Mouse (Mus musculus): ENCODE results near the gene Mmab.

The Mmab gene

DNA sequence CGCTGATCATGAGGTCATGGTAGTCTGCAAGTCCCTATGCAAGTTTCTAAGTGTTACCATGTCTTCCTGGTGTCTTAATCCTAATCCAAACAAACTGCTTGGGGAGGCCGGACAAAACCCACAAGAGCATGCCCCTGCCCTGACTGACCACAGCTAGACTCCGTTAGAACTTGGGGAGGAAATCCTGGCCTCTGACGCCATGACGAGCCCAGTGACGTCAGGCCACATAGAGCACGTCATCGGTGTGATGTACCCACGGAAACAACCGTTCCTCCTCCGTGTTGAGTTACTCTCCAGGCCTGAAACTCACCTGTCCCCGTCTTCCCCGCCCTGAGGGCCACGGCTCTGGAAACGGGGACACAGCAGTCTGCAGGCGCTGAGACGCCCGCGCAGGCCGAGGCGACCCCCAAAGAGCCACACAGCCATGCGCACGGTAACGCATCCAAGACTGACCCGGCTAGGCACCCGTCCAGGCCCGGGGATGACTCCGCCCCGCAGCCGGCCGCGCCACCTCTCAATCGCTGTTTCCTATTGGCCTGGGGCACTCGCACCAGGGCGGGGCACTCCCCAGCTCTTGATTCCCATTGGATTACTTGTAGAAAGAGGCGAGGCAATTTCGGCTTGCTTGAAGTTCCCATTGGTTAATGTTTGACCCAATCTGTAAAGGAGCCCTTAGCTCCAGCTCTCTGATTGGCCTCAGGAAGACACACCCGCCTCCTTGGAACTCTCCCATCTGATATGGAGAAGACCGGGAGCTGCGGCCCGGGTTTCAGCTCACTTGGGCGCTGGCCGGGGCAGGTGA, at the start of gene Mmab, which contains the start of gene Mvk:
Mmab (minus strand) TSS at position 495 of the 802 bp plus-strand sequence.
Mvk (plus strand) TSS at position 704 of the 802 bp plus-strand sequence.
- in situ Hi-C loops (cut with MboI, MseI): no loop called here

- in situ Hi-C loops (cut with MboI, MseI): no loop called here
Observed at GRCm38 (mm10) chr5:114490241-114490640, 46.4 kb upstream of the Mmab start.

GRCm38 (mm10) chr5:114489570-114489969, 45.7 kb upstream of the Mmab start:
- in situ Hi-C loops (cut with MboI, MseI): no loop called here

- in situ Hi-C loops (cut with MboI, MseI): no loop called here
Observed at GRCm38 (mm10) chr5:114485685-114486084, 41.8 kb upstream of the Mmab start.

DNA sequence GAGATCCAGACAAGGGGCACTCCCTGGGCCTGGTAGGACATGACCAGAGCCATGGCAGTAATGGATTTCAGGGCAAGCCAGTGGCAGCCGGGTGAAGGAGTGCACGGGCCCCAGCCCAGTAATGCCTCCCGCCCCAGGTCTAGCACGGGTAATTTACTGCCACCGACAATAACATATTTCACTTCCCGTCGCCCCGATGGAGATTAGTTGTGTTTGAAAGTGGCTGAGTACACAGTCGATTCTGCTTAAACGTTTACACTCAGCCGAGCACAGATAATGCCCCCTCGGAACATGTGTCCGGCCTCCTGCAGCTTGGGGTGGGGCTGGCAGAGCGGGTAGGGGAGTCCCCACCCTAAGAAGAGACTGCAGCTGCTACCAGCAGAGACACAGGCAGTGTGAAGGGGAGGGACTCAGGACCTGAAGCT, 38.7 kb upstream of the Mmab start:
- in situ Hi-C loops (cut with MboI, MseI): no loop called here

- in situ Hi-C loops (cut with MboI, MseI): no loop called here
Observed at GRCm38 (mm10) chr5:114478267-114478666, 34.4 kb upstream of the Mmab start.

DNA sequence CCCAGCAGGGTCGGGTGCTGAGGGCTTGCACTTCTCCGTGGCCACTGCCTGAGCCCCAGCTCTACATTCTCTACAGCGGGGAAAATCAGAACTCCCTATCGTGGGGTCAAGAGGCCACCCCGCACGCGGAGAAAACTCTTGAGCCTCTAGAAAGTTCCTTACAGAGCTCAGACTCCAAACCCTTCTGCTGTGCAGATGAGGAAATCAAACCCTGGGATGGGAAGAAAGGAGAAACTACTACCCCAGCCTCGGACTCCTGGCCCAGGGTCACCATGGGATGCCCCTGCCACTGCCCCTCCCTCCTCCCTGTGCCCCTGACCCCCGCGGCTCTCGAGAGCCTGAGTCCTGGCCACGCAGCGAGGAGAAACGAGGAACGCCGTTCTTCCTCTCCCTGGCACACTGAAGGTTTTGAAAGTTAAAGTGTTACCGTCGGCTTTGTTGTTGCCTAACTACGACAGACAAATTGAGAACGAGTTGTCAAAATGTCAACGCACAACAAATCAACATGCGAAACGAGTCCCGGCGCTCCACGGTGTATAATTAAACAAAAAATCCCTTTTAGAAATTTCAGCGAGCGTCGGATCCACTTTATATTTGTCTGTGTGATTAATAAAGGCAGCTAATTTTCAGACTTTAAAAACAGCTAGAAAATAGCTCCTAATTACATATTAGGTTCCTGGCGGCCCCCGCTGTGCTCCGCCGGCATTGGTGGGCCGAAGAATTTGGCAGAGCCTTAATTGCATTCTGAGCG, 31.1 kb upstream of the Mmab start:
- in situ Hi-C loops (cut with MboI, MseI): no loop called here

- in situ Hi-C loops (cut with MboI, MseI): no loop called here
Observed at GRCm38 (mm10) chr5:114470359-114470758, 26.5 kb upstream of the Mmab start.

DNA sequence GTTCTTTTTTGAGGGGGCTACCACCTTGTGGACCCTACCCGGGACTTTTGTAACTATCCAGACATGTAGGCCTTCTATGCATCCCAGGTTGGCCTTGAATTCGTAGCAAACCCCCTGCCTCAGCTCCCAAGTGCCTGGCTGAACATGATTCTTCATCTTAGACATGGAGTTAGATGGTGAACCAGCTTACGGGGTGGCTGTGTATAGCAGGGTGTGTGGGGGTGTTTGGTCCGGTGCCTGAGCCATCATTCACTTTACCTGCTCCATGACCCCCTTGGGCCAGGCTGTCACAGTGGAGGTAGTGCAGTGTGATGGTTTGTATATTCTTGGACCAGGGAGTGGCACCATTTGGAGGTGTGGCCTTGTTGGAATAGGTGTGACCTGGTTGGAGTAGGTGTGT, 24.1 kb upstream of the Mmab start:
- in situ Hi-C loops (cut with MboI, MseI): no loop called here

DNA sequence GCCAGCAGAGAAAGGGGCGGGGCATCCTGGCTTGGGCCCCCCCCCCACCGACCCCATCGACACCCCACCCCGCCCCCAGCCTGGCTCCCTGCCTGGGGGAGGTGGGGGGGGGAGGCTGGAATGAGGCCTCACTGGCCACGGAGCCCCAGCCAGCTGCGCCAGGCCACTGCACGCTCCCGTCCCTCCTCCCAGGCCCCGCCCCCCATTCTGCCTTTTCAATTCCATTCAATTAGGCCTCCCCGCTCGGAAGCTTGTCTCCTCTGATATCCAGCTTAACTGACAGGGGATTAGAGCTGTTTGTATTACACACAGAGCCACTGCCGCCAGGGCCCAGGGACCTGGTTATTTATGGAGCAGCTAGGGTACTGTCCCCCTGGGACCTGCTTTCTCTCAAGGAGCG, 23.6 kb upstream of the Mmab start:
- in situ Hi-C loops (cut with MboI, MseI): no loop called here

DNA sequence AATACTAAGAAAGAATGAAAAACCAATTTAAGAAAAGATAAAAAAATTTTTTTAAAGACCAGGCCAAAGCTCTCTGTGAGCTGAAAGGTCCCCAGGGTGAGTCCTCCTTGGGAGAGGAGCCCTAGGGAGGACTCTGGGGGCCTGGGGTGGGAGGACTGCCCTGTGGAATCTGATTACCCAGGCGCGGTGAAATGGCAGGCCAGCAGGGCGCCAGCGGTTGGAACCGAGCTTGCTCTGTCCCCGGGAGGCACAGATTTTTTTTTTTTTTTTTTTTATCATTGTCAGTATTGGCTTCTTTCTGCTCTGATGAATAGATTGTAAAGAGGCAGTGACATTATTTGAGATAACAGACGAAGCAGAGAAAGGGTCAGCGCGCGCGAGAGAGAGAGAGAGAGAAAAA, 23.2 kb upstream of the Mmab start:
- in situ Hi-C loops (cut with MboI, MseI): no loop called here

DNA sequence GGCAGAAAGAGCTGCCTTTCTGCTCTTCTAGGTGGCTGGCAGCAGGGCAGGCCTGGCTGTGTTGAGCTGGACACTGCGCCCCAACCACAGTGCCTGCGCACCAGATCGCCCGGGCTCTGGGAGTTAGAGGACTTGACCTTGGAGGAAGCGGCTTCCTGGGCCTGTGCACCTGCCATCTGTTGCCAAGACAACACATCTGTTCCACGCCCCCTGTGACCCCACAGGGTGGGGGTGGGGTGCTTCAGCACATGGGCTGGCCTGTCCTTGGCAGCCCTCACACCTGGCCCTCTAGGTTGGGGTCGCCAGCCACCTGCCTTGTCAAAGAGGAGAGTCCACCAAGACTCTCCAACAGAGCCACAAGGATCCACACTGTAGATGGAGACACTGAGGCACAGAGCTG, 21.8 kb upstream of the Mmab start:
- in situ Hi-C loops (cut with MboI, MseI): no loop called here

- in situ Hi-C loops (cut with MboI, MseI): no loop called here
Observed at GRCm38 (mm10) chr5:114464561-114464960, 20.7 kb upstream of the Mmab start.

- in situ Hi-C loops (cut with MboI, MseI): no loop called here
Observed at GRCm38 (mm10) chr5:114462067-114463040, 18.5 kb upstream of the Mmab start.

DNA sequence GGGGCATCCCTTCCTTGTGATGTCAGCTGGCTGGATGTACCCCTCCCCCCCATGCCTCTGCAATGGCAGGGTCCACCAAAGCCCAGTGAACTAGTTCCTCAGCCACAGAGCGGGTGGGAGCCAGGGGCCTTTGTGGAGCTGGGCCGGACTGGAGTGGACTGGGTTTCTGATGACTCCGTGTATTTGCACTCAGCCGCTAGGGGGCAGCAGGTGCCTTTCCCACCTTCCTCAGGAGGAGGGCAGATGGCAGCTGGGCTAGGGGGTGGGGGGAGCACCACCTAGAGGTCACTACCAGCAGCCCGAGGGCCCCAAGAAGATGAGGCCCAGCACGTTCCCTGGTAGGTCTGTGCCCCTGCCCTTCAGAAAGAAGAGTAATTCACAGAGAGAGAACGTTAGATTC, 17.4 kb upstream of the Mmab start:
- in situ Hi-C loops (cut with MboI, MseI): no loop called here

DNA sequence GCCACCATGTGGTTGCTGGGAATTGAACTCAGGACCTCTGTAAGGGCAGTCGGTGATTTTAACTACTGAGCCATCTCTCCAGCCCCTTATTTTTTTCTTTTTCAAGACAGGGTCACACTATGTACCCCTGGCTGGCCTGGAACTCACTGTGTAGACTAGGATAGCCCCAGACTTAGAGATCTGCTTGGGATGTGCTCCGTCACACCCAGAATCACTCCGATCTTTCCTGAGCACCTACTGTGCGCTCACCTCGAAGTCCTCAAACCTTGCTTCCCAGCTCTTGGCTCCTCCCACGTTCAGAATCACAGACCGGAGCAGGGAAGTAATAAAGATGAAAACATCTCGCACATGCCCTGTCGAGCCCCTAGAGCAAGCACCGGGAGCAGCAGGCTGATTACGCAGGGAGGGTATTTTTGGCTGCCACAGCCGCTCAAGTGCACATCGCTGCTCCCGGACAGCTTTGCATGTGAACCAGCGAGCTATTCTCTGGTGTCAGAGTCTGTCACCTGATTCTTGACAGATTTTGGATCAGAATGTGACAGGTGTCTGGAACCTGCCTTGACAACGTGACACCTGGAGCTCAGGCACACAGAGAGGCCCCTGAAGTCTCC, 13.2 kb upstream of the Mmab start:
- in situ Hi-C loops (cut with MboI, MseI): no loop called here

DNA sequence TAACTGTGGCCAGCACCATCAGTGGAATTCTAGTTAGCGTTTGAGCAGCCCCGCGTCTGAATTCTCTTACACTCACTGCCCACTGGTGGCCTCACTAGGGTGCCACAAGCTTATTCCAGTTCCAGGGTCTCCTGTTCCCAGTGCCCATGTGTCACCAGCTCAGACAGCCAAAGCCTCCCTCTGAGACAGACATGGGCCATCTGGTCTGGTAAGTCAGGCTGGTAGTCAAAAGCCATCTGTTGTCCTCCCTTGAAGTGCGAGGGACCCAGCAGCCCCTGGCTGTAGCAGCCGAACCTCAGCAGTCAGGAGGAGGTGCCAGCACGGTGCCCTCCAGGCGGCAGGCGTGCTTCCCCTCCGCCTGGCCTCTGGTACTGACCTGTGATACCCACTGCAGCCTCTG, 12.4 kb upstream of the Mmab start:
- in situ Hi-C loops (cut with MboI, MseI): no loop called here

DNA sequence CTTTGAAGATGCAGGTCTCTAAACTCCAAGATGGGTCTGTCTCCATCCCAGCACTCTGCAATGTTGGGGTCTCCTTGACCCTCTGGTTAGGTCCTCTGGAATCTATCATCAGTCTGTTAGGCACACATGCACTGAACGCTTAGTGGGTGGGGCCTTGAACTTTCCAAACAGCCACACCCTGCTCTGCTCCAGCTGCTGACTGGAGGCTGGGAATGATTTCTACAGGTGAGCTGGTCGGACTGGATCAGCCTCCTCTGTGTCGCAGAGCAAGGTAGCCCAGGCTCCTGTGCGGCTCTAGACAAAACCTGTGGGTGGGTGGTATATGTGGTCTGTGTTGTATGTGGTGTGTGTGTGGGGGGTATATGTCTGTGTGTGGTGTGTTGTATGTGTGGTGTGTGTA, 5.2 kb upstream of the Mmab start:
- in situ Hi-C loops (cut with MboI, MseI): no loop called here

- in situ Hi-C loops (cut with MboI, MseI): no loop called here
Observed at GRCm38 (mm10) chr5:114444368-114444692, 470 bp upstream of the Mmab start.

DNA sequence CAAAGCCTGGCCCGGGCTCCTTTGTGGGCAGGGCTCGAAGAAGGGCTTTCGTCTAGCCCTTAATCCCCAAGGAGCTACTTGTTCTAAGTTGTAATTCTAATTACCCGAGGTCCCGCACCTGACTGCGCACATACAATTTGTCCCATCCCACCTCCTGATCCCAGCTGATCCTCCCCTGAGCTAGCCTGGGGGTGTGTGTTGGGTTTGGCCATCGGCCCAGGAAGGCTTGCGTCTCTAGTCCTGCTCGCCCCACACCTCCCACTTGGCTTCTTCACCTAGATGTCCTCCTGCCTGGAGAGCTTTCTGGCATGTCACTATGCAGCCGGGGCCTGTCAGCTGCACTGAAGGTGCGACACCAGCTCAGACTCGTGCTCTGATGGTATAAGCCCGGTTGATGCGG, 8.3 kb downstream of the Mmab start:
- in situ Hi-C loops (cut with MboI, MseI): no loop called here

DNA sequence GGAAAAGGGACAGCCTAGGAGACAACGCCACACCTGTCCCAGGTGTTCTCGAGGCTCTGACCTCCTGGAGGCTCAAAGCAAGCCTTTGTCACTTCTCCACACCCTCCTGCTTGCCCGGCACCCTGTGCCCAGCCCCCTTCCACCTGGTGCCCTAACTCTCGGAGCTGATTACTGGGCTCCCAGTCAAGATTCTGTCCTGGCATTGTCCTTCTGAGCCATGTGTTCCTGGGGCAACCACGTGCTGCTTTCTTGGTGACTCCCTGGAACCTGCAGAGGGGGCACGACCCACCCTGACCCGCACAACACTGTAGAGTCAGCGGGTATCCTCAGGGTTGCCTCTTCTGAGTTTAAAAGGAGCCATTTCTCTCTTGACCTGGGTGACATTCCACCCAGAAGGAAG, 9.5 kb downstream of the Mmab start:
- in situ Hi-C loops (cut with MboI, MseI): no loop called here

DNA sequence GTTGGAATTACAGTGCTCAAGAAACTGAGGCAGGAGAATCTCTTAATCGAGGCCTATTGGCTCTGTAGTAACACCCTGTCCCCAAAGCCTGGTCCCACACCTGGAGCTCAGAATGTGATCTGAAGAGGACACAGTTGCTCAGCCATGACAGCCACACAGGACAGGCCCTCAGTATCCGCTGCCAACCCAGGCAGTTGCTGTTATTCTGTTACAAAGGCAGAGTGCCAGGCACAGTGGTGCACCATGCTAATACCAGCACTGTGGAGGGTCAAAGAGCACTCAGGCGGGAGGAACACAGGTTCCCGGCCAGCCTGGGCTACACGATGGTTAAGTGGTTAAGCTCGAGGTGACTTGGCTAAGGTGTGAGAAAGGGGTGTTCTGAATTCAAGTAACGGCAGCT, 14.1 kb downstream of the Mmab start:
- in situ Hi-C loops (cut with MboI, MseI): no loop called here

Measured in T-helper 2 cell (primary cell).